Mouse (Mus musculus): ENCODE data around the gene Cep57. TPM values are rescaled to one million over a fixed set of nuclear protein-coding genes. Genes with fewer than 3 reads are reported as not detected.

Cep57 gene
- polyA plus RNA-seq (2012; rRNA removed) = 66.9 and 75.4 TPM in 2 replicates

DNA sequence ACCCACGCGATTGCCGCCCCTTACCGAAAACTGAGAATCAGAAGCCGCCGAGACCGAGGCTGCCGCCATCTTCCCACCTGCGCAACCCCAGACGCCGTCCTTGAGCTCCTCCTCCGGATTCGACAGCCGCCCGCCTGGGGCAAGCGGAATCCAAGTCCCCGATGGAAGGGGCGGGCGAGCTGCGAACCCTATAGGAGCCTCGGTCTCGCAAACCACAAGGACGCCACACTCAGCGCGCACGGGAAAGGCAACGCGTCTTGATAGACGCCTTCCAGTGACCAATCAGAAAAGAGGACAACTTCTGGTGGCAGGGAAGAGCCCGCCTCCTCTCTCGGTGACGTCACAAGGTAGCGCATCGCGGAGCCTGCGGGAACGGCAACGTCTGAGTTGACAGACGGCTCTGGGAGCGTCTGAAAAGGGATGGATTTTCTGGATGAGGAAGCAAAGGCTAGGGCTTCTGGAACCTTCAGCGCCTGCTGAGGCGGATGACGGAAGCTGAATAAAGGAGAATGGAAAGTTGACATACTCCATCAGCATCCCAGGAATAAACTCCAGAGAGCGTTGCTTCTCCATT, at the start of gene Cep57:
Cep57 (minus strand) TSS at position 276 of the 574 bp plus-strand sequence.

DNA sequence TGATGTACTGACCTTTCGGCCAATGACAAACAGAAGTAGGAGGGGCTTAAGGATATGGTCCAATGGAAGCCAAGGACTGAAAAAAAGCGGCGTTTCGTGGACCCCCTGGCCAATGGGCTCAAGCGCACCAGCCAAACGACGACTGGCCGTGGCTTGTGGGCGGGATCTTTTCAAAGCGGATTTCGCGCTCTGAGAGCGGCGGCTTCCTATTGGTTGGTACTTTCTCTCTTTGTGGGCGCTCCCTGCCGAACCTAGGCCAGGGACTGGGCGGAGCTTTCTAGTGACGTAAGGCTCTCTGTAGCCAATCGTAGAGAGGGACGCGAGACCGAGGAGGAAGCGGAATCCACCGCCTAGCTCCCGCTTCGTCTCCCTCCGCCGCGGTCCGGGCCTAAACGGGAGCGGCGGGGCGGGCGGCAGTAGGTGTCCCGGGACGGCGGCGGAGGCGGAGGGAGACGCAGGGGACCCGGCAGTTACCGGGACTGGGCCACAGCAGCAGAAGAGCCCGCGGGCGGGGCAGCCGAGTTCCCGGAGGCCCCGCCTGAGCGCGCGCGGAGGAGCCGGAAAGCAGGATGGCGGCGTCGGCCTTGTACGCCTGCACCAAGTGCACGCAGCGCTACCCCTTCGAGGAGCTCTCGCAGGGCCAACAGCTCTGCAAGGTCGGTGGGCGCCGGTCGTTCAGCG, 639 bp upstream of the Cep57 start, which contains the start of gene Fam76b:
Fam76b (plus strand) TSS at position 311 of the 681 bp plus-strand sequence.

Other genes starting within 250 kb of the Cep57 start
- gene Mtmr2, start 78.7 kb downstream of the Cep57 start, polyA plus RNA-seq (2012; rRNA removed) = 22.0 and 32.8 TPM in 2 replicates
- gene Fam76b, start 609 bp upstream of the Cep57 start, polyA plus RNA-seq (2012; rRNA removed) = 29.3 and 48.4 TPM in 2 replicates